Mouse (Mus musculus) heart, adult 8-10 months (tissue): ENCODE data around the gene Zscan18. TPM values are rescaled to one million over a fixed set of nuclear protein-coding genes. Genes with fewer than 3 reads are reported as not detected.

Experiments
- total RNA-seq, 4 experiments: library from RNA; stranded (reverse); gene quantifications; 2 replicates each; pipeline ENCODE4 v1.2.4; 2022

The Zscan18 gene
- total RNA-seq, 4 experiments from 2014 or later: 0.41 to 2.0 (median 1.2) TPM

Other genes starting within 250 kb of the Zscan18 start
- under 1 TPM in 1 of 4 experiments, not detected in 3; under 0.01 TPM for gene Vmn2r53, start 194.8 kb downstream of the Zscan18 start, total RNA-seq
- not detected for gene Vmn2r54, start 163.3 kb downstream of the Zscan18 start, total RNA-seq
- not detected for gene Vmn2r55, start 118.6 kb downstream of the Zscan18 start, total RNA-seq
- not detected for gene Vmn2r56, start 68.6 kb downstream of the Zscan18 start, total RNA-seq
- gene Zfp329, start 15.2 kb upstream of the Zscan18 start, total RNA-seq: 1 to 10 TPM; 4.7 to 7.6 (median 5.6) TPM
- gene Zfp110, start 31.1 kb upstream of the Zscan18 start, total RNA-seq: 10 to 100 TPM; 18.0 to 22.0 (median 19.6) TPM
- 1 to 10 TPM; 3.0 to 3.9 (median 3.5) TPM for gene Zfp128, start 77.5 kb upstream of the Zscan18 start, total RNA-seq
- 1 to 10 TPM; 3.8 to 5.5 (median 5.0) TPM for gene Zscan22, start 94.2 kb upstream of the Zscan18 start, total RNA-seq
- gene Rps5, start 118.7 kb upstream of the Zscan18 start, total RNA-seq: 100 to 1,000 TPM; 502 to 620 (median 561) TPM
- gene Rnf225, start 123.8 kb upstream of the Zscan18 start, total RNA-seq: under 1 TPM; 0.22 to 0.31 (median 0.25) TPM
- gene Zfp324, start 162.2 kb upstream of the Zscan18 start, total RNA-seq: 1 to 10 TPM; 2.7 to 3.2 (median 2.8) TPM
- gene Zfp446, start 174.2 kb upstream of the Zscan18 start, total RNA-seq: 1 to 10 TPM; 2.2 to 4.1 (median 3.6) TPM
- not detected for gene Slc27a5, start 194.6 kb upstream of the Zscan18 start, total RNA-seq
- 10 to 100 TPM; 77.8 to 92.6 (median 83.6) TPM for gene Trim28, start 195.5 kb upstream of the Zscan18 start, total RNA-seq
- 10 to 100 TPM in 1 of 4 experiments, 1 to 10 TPM in 3; 6.9 to 11.3 (median 7.2) TPM for gene Zbtb45, start 206.4 kb upstream of the Zscan18 start, total RNA-seq
- 100 to 1,000 TPM; 142 to 153 (median 147) TPM for gene Chmp2a, start 231.2 kb upstream of the Zscan18 start, total RNA-seq
- gene Ube2m, start 234.6 kb upstream of the Zscan18 start, total RNA-seq: 100 to 1,000 TPM; 204 to 216 (median 210) TPM